Mouse (Mus musculus): ENCODE measurements around the gene Elmsan1.

DNA sequence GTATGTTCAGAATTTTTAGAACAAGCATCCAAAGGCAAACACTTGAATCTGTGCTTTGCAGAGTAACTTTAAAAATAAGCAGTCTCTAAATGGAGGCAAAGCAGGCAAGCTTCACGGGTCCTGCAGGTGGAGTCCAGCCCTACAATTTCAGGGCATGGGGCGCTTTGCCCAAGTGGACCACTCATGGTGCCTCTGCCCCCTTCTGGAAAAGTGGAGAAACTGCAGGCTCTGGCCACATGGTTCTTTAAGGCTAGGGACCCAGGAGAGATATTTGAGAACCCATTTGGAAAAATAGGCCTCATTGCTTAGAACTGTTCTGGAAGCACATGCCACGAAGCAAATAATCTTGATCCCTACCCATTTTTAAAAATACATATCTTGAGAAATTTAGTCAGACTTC lies 30.5 kb upstream of the Elmsan1 start:
- no peak for TF ChIP-seq POLR2A (IDR thresholded peaks at IDR 0.05; ENCODE audit: control insufficient read depth, extremely low read depth, insufficient read depth, low read length, poor library complexity)
- TF ChIP-seq CTCF (IDR thresholded peaks at IDR 0.05; ENCODE audit: borderline replicate concordance, control insufficient read depth, extremely low read depth, insufficient read depth, low read length, poor library complexity), result peak; percentile 84; the same call in 1 of the 2 replicates
